Mouse (Mus musculus): ENCODE data around the gene 1700029F12Rik.

GRCm38 (mm10) chr13:97008266-97009153 lies 25.7 kb downstream of the 1700029F12Rik start:
- no peak for TF ChIP-seq TCF12 (IDR thresholded peaks at IDR 0.05; ENCODE audit: low read depth, low read length)
- peak in 2 of 3 experiments; percentile 37 to 52; a peak in 3 of 6 replicates for TF ChIP-seq CTCF (IDR thresholded peaks at IDR 0.05 in 2 of 3, conservative IDR thresholded peaks at IDR 0.05 in 1 of 3; ENCODE audit: control insufficient read depth in 1 of 3, insufficient read depth in 1 of 3, low read depth in 2 of 3, low read length in 3 of 3, poor library complexity in 1 of 3, severe bottlenecking in 1 of 3)
- no peak for TF ChIP-seq KAT2A (conservative IDR thresholded peaks at IDR 0.05; ENCODE audit: low read depth, low read length)
- no peak for TF ChIP-seq ETS1 (IDR thresholded peaks at IDR 0.05; ENCODE audit: low read depth, low read length)

Measured in MEL (cell line).